Mouse (Mus musculus) cerebellum, adult 9-11 months (tissue): ENCODE results near the gene Dnmt3b.
"Not testable (repeated sequence)": the region's sequence is repeated elsewhere in the genome, so short reads cannot be mapped to it uniquely, and the experiment has no call there.

Experiments
- DNase-seq: peaks from one replicate; pipeline ENCODE4 v3.0.0; 2022

Gene Dnmt3b

GRCm38 (mm10) chr2:153717861-153718260 is 68.6 kb downstream of the Dnmt3b start:
- DNase-seq = not testable (repeated sequence)

GRCm38 (mm10) chr2:153723098-153723497 is 73.8 kb downstream of the Dnmt3b start:
- no peak for DNase-seq

- DNase-seq = no peak
Measured at GRCm38 (mm10) chr2:153724424-153724823, 75.2 kb downstream of the Dnmt3b start.

GRCm38 (mm10) chr2:153724871-153725270 is 75.6 kb downstream of the Dnmt3b start:
- DNase-seq = no peak

DNA sequence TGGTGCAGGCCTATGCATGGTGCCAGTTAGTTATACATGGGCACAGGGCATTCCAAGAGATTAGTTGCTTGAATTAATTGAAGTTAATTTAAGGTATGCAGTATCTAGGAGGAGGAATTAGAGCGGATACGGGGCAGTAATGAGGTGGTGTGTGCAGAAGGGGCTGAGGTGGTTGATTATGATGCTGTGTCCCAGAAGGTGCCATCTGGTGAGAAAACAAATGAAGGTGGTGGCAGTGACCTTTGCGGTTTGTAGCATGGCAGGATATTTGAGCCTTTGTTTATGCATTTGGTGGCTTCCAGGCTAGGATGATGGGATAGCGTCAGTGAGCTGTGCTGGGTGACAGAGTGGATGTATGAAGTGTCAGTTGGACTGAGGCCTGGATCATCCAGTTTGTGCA is 76.0 kb downstream of the Dnmt3b start:
- no peak for DNase-seq

DNA sequence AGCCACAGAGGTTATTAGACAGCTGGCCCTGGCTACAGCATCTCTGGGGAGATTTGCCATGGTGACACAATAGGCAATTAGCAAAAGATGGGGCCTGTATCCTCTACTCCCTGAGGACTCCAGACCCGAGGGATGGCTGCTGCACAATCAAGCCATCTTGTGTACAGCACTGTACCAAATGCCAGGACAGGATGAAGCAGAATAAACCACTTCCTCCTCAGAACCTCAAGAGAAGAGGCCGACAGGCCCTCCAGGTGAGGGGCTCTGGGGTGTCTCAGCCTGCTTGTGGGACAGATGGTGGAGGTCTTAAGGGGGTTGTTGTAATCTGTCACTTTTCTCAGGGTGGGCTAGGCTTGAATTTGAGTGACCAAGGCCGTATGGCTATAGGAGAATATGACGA is 84.8 kb downstream of the Dnmt3b start:
- no peak for DNase-seq
